Mouse (Mus musculus): ENCODE measurements around the gene Sel1l3. TPM values are rescaled to one million over a fixed set of nuclear protein-coding genes. Genes with fewer than 3 reads are reported as not detected.

Sel1l3 gene
- polyA plus RNA-seq, 1 experiment from 2014 or later = 2.0 TPM

DNA sequence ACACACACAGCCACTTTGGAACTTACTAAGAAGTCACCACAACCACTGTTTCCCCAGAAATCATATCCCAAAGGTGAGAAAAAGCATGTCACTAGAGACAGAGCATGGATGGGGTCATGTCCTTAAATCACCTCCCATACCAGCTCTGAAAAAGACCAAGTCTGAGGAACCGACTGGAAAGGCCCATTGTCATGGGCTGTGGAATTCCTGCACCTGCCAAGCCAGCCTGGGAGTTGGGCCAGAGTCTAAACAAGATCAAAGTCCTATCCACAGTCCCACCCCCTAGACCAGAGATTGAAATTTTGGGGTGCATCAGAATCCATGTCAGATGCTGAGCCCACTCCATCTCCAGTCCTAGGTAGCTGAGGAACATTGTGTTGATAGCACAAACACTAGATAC lies 15.3 kb downstream of the Sel1l3 start:
- DNase-seq (ENCODE audit: low spot score) (no peak), ATAC-seq (no peak)
- Histone ChIP-seq H3K27me3 (replicated peaks; ENCODE audit: insufficient read depth, low read length) (no peaks in the 10 kb centered on the region), H3K4me3 (ENCODE audit: low read depth, low read length) (no peak overlapping the region), H3K4me1 (ENCODE audit: insufficient read depth, low read depth, low read length) (no peaks in the 10 kb centered on the region), H3K4me2 (replicated peaks; ENCODE audit: low read depth, low read length) (no peak overlapping the region), H3K36me3 (ENCODE audit: insufficient read depth, low read length) (no peaks in the 10 kb centered on the region), H3K9me3 (ENCODE audit: low read length) (no peaks in the 10 kb centered on the region), H3K27ac (ENCODE audit: low read length) (no peak overlapping the region), H3K9ac (replicated peaks; ENCODE audit: low read depth) (no peak overlapping the region)
- WGBS = 42% methylated on average over 1 of the region's 1 CpGs
- no peak for TF ChIP-seq CTCF (IDR thresholded peaks at IDR 0.05)
- TF ChIP-seq EP300 (IDR thresholded peaks at IDR 0.05) = no peak

DNA sequence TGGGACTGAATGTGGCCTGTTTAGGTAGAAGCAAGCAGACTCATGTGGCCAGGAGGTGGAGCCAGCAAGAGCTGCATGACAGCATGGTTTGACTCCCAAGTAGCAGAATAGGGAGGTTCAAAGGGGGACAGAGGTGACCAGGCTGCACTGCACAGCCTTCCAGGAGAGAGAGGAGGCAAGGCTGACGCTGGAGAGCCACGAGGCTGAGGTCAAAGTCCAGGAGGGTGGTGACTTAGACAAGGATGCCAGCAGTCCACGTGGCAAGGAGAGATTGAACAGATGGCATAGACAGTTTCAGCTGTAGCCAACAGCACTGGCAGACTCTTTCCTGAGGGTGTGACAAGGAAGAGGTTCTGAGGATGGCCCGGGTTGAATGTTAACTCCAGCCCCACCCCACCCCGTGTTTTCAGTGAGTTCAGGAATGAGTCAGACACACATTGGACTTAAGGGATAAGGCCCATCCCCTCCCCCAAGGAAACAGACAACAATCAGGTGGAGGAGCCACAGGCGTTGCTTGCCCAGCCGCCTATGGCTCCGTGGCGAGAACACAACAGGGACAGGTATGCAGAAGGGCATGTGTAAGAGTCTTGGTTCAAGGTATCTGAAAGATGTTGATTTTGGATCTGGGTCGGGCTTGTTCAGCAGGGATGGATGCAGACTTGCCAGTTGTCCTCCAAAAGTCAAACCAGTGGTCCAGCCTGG lies 17.2 kb downstream of the Sel1l3 start:
- H3K4me3 ChIP-seq (ENCODE audit: low read depth, low read length) = no peak overlapping the region
- no peaks in the 10 kb centered on the region for H3K27me3 ChIP-seq (replicated peaks; ENCODE audit: insufficient read depth, low read length)
- H3K36me3 ChIP-seq (ENCODE audit: insufficient read depth, low read length) = no peaks in the 10 kb centered on the region
- no peaks in the 10 kb centered on the region for H3K4me1 ChIP-seq (ENCODE audit: insufficient read depth, low read depth, low read length)
- no peak overlapping the region for H3K27ac ChIP-seq (ENCODE audit: low read length)
- ATAC-seq (no peak), DNase-seq (ENCODE audit: low spot score) (no peak)
- WGBS = 53% methylated on average over 10 of the region's 10 CpGs
- TF ChIP-seq CTCF (IDR thresholded peaks at IDR 0.05) = no peak
- TF ChIP-seq EP300 (IDR thresholded peaks at IDR 0.05) = no peak
- no peaks in the 10 kb centered on the region for H3K9me3 ChIP-seq (ENCODE audit: low read length)
- H3K4me2 ChIP-seq (replicated peaks; ENCODE audit: low read depth, low read length) = no peak overlapping the region
- no peak overlapping the region for H3K9ac ChIP-seq (replicated peaks; ENCODE audit: low read depth)

DNA sequence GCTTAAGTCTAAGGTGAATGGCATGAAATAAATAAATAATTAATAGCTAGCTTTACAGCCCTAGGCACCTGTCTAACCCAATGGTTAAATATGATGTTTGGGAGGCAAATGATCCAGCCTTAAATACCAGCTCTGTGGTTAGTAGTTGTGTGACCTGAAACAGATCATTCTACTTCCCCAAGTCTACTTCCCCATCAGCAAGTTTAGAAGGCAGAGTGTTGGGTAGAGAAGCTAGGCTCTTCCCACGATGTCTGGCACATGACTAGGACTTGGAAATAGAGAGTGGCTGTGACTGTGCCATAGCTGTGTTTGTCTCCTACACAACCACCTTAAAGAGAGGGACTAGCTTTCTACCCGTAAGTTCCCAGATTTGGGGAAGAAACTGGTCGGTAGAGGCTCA lies 18.9 kb downstream of the Sel1l3 start:
- Histone ChIP-seq H3K9ac (replicated peaks; ENCODE audit: low read depth) (no peak overlapping the region), H3K4me1 (ENCODE audit: insufficient read depth, low read depth, low read length) (no peaks in the 10 kb centered on the region), H3K4me2 (replicated peaks; ENCODE audit: low read depth, low read length) (no peak overlapping the region), H3K4me3 (ENCODE audit: low read depth, low read length) (no peak overlapping the region), H3K27ac (ENCODE audit: low read length) (no peak overlapping the region), H3K27me3 (replicated peaks; ENCODE audit: insufficient read depth, low read length) (no peaks in the 10 kb centered on the region), H3K36me3 (ENCODE audit: insufficient read depth, low read length) (no peaks in the 10 kb centered on the region), H3K9me3 (ENCODE audit: low read length) (no peaks in the 10 kb centered on the region)
- no peak for TF ChIP-seq EP300 (IDR thresholded peaks at IDR 0.05)
- TF ChIP-seq CTCF (IDR thresholded peaks at IDR 0.05) = no peak
- DNase-seq (ENCODE audit: low spot score) (no peak), ATAC-seq (no peak)
- 79% methylated on average over 3 of the region's 3 CpGs for WGBS

DNA sequence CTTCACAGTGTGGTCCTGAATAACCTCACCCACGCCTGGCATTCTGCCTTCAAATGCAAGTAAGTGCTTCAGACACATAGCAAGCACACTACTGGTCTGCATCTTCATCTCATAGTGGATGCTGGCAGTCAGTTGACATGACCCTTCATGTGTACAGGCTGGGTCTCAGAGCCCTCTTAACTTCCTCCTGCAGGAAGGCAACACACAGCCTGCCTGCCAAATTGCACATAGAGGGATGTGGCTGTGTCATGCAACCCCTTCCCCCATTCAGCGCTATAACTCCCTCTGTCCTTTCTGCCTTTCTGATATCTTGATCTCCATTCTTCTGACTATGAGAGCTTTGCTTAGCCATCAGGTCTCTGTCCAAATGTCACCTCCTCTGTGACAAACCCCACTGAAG lies 19.3 kb downstream of the Sel1l3 start:
- Histone ChIP-seq H3K27ac (ENCODE audit: low read length) (no peak overlapping the region), H3K9ac (replicated peaks; ENCODE audit: low read depth) (no peak overlapping the region), H3K4me1 (ENCODE audit: insufficient read depth, low read depth, low read length) (no peaks in the 10 kb centered on the region), H3K27me3 (replicated peaks; ENCODE audit: insufficient read depth, low read length) (no peaks in the 10 kb centered on the region), H3K9me3 (ENCODE audit: low read length) (no peaks in the 10 kb centered on the region), H3K4me3 (ENCODE audit: low read depth, low read length) (no peak overlapping the region), H3K4me2 (replicated peaks; ENCODE audit: low read depth, low read length) (no peak overlapping the region), H3K36me3 (ENCODE audit: insufficient read depth, low read length) (no peaks in the 10 kb centered on the region)
- WGBS = 70% methylated on average over 2 of the region's 2 CpGs
- no peak for ATAC-seq
- no peak for TF ChIP-seq CTCF (IDR thresholded peaks at IDR 0.05)
- TF ChIP-seq EP300 (IDR thresholded peaks at IDR 0.05) = no peak
- DNase-seq (ENCODE audit: low spot score) = no peak

DNA sequence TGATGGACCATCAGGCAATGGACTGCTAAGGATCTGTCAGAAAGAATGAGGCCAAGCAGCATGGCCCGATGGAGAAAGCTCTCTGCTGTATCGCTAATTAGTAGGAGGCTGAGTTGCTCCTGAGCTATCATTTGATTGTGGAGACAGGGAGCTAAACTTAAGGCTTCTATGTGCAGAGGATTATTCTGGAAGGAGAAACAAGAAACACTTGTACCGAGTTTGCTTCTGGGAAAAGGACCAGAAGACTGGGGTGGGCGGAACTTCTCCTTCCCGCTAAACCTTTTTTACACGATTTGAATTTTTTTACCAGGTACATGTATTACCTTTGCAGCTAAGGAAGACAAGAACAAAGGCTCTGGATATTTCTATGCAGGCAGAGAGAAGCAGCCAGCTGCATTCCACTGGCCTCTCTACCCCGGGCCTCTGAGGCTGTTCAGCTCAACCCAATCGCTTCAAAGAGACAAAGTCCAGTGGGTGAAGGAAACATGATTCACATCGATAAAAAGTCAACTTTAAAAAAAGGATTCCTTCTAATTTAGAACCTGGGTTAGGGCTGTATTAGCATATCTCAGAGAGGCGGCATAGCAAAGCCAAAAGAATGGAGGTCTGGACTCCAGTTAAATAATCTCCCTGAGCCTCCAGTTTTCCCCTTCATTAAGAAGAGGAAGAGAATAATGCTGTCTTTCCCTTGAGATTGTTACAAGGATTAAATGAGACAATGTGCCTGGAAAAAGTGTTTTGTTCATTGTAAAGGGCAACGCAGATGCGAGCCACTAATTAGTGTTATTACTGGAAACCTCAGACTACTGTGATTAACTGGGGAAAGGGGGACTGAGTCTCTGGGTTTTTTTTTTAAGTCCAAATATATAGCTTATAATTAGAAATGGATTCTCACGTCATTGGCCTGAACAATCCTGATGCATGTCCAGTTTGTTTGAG lies 20.4 kb downstream of the Sel1l3 start:
- H3K36me3 ChIP-seq (ENCODE audit: insufficient read depth, low read length) = no peaks in the 10 kb centered on the region
- no peak overlapping the region for H3K9ac ChIP-seq (replicated peaks; ENCODE audit: low read depth)
- no peaks in the 10 kb centered on the region for H3K4me1 ChIP-seq (ENCODE audit: insufficient read depth, low read depth, low read length)
- no peak overlapping the region for H3K27ac ChIP-seq (ENCODE audit: low read length)
- DNase-seq (ENCODE audit: low spot score) = no peak
- no peaks in the 10 kb centered on the region for H3K27me3 ChIP-seq (replicated peaks; ENCODE audit: insufficient read depth, low read length)
- no peaks in the 10 kb centered on the region for H3K9me3 ChIP-seq (ENCODE audit: low read length)
- no peak overlapping the region for H3K4me2 ChIP-seq (replicated peaks; ENCODE audit: low read depth, low read length)
- no peak for TF ChIP-seq EP300 (IDR thresholded peaks at IDR 0.05)
- TF ChIP-seq CTCF (IDR thresholded peaks at IDR 0.05) = no peak
- no peak overlapping the region for H3K4me3 ChIP-seq (ENCODE audit: low read depth, low read length)
- 81% methylated on average over 13 of the region's 13 CpGs for WGBS
- no peak for ATAC-seq

DNA sequence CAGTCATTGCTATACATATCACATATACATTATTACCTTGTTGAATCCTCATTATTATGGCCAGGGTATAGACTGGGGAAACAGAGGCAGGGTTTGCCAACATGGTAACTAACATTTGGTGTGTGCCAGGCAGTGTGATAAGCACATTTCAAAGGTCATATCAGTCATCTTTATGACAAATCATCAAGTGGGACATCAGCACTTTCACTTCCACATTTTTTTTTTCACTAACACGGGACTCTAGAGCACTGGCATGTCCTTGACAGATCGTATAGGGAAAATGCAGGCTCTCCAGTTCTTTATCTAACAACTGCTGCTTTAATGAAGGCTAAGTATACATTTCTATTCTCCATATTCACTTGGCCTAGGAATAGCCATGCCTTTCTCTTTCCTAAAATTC lies 25.1 kb downstream of the Sel1l3 start:
- Histone ChIP-seq H3K4me3 (ENCODE audit: low read depth, low read length) (no peak overlapping the region), H3K27ac (ENCODE audit: low read length) (no peak overlapping the region), H3K9ac (replicated peaks; ENCODE audit: low read depth) (no peak overlapping the region), H3K36me3 (ENCODE audit: insufficient read depth, low read length) (no peaks in the 10 kb centered on the region), H3K4me2 (replicated peaks; ENCODE audit: low read depth, low read length) (no peak overlapping the region), H3K4me1 (ENCODE audit: insufficient read depth, low read depth, low read length) (no peaks in the 10 kb centered on the region), H3K9me3 (ENCODE audit: low read length) (no peaks in the 10 kb centered on the region), H3K27me3 (replicated peaks; ENCODE audit: insufficient read depth, low read length) (no peaks in the 10 kb centered on the region)
- 49% methylated on average over 2 of the region's 2 CpGs for WGBS
- ATAC-seq (no peak), DNase-seq (ENCODE audit: low spot score) (no peak)
- TF ChIP-seq CTCF (IDR thresholded peaks at IDR 0.05) = no peak
- TF ChIP-seq EP300 (IDR thresholded peaks at IDR 0.05) = no peak

All from lung, postnatal 0 days (tissue).